Mouse (Mus musculus): Measurements from ENCODE around the gene Ino80e. TPM values are rescaled to one million over a fixed set of nuclear protein-coding genes. Genes with fewer than 3 reads are reported as not detected.

Gene Ino80e
- total RNA-seq, 2 experiments from 2014 or later: 35.9 to 38.7 TPM

- no peak for DNase-seq (ENCODE audit: low spot score in 2 of 2)
Measured at GRCm38 (mm10) chr7:126856741-126857420, 5.3 kb downstream of the Ino80e start.

GRCm38 (mm10) chr7:126855641-126856040 is 6.5 kb downstream of the Ino80e start:
- no peak for DNase-seq (ENCODE audit: low spot score in 2 of 2)

GRCm38 (mm10) chr7:126853454-126853853 is 8.7 kb downstream of the Ino80e start:
- DNase-seq (ENCODE audit: low spot score in 2 of 2): no peak

- no peak for DNase-seq (ENCODE audit: low spot score in 2 of 2)
Measured at GRCm38 (mm10) chr7:126851192-126851591, 11.0 kb downstream of the Ino80e start.

- DNase-seq (ENCODE audit: low spot score in 2 of 2): no peak
Measured at GRCm38 (mm10) chr7:126850161-126850560, 12.0 kb downstream of the Ino80e start.

- DNase-seq (ENCODE audit: low spot score in 2 of 2): no peak
Measured at GRCm38 (mm10) chr7:126848794-126849193, 13.4 kb downstream of the Ino80e start.

GRCm38 (mm10) chr7:126847421-126848398 is 14.5 kb downstream of the Ino80e start:
- no peak for DNase-seq (ENCODE audit: low spot score in 2 of 2)

GRCm38 (mm10) chr7:126847116-126847420 is 15.1 kb downstream of the Ino80e start, which contains the start of gene Doc2a:
Gene Doc2a (plus strand): TSS chr7:126847416.
- DNase-seq (ENCODE audit: low spot score in 2 of 2): no peak

GRCm38 (mm10) chr7:126845516-126845915 is 16.7 kb downstream of the Ino80e start:
- DNase-seq (ENCODE audit: low spot score in 2 of 2): no peak

GRCm38 (mm10) chr7:126843276-126843675 is 18.9 kb downstream of the Ino80e start:
- no peak for DNase-seq (ENCODE audit: low spot score in 2 of 2)

- no peak for DNase-seq (ENCODE audit: low spot score in 2 of 2)
Measured at GRCm38 (mm10) chr7:126833294-126833693, 28.9 kb downstream of the Ino80e start.

GRCm38 (mm10) chr7:126832036-126832598 is 30.1 kb downstream of the Ino80e start:
- peak in 1 of 2 experiments; percentile 64 for DNase-seq (ENCODE audit: low spot score in 2 of 2)

GRCm38 (mm10) chr7:126831539-126831938 is 30.6 kb downstream of the Ino80e start, which contains the start of gene 4930451I11Rik:
Gene 4930451I11Rik (minus strand): TSS chr7:126831639.
- no peak for DNase-seq (ENCODE audit: low spot score in 2 of 2)

GRCm38 (mm10) chr7:126825952-126826351 is 36.2 kb downstream of the Ino80e start:
- no peak for DNase-seq (ENCODE audit: low spot score in 2 of 2)

- no peak for DNase-seq (ENCODE audit: low spot score in 2 of 2)
Measured at GRCm38 (mm10) chr7:126825403-126825802, 36.8 kb downstream of the Ino80e start.

GRCm38 (mm10) chr7:126823940-126824339 is 38.2 kb downstream of the Ino80e start:
- DNase-seq (ENCODE audit: low spot score in 2 of 2): no peak

GRCm38 (mm10) chr7:126823202-126823711 is 38.9 kb downstream of the Ino80e start:
- no peak for DNase-seq (ENCODE audit: low spot score in 2 of 2)

- no peak for DNase-seq (ENCODE audit: low spot score in 2 of 2)
Measured at GRCm38 (mm10) chr7:126822741-126823140, 39.4 kb downstream of the Ino80e start.

- peak; percentile 65 to 80 for DNase-seq (ENCODE audit: low spot score in 2 of 2)
Measured at GRCm38 (mm10) chr7:126821835-126822511, 40.2 kb downstream of the Ino80e start.

- no peak for DNase-seq (ENCODE audit: low spot score in 2 of 2)
Measured at GRCm38 (mm10) chr7:126818818-126819217, 43.4 kb downstream of the Ino80e start.

GRCm38 (mm10) chr7:126817595-126817994 is 44.6 kb downstream of the Ino80e start:
- no peak for DNase-seq (ENCODE audit: low spot score in 2 of 2)
